Mouse (Mus musculus) erythroblast, embryonic 14.5 days (primary cell): ENCODE data around the gene Fam83g.

Experiments
- GATA1 ChIP-seq: IDR thresholded peaks from 2 replicates; pipeline ENCODE4 v1.6.1; 2012; ENCODE audit warnings: low read length, inconsistent platforms, mixed read lengths
- TAL1 ChIP-seq: IDR thresholded peaks from 3 replicates; pipeline ENCODE4 v1.6.1; 2012; ENCODE audit warnings: low read length, inconsistent platforms, mixed read lengths

- TF ChIP-seq TAL1, result no peak
- no peak for TF ChIP-seq GATA1
Measured at GRCm38 (mm10) chr11:61648749-61649115, 35.2 kb upstream of the Fam83g start.
